Mouse (Mus musculus) ovary, postnatal 14 days (tissue): ENCODE results near the gene Usp6nl.
A peak's percentile ranks its signal among the peaks of the same experiment; 100 is the strongest.

Source experiments
- DNase-seq: peaks from one replicate; pipeline ENCODE4 v3.0.0; 2022; ENCODE audit warnings: low spot score

Usp6nl gene

DNA sequence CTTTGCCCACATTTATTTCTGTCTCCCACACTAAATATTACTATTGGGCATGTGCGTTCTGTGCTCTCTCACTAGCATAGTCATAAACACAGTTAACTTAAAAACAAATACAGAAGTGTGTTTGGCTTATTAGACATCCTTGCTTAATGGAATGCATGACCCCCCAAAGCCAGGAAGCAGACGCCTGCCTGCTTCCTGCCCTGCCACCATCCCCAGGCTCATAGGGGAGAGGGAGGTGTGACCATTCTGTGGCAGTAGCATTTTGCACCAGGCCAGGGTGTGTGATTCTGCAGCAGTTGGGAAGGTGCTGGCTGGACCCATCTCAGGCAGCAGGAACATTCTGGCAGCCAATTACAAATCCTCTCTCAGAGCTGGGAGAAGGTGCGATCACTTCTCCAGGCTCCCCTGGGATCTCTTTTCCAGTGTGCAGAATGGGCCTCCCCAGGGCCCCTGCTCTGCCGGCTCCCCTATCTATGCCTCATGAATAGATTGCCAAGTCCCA is 148.7 kb downstream of the Usp6nl start:
- DNase-seq, result no peak

DNA sequence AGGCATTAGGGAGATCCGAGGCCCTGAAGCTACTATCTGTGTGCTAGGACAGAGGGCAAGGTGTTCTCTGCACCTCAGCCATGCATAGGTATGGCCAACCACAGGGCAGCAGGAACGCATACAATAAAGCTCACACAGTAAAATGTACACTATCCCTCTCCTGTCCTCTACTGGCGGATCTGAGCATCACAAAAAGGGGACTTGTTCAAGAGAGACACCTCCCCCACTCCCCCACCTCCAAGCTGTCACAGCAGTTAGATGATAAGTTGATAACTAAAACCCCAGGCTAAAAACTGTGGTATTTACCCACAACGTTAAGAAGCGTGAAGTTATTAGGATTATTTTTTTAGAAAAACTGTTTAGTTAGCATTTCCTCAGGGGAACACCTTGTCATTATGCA is 151.4 kb downstream of the Usp6nl start:
- DNase-seq, result no peak

DNA sequence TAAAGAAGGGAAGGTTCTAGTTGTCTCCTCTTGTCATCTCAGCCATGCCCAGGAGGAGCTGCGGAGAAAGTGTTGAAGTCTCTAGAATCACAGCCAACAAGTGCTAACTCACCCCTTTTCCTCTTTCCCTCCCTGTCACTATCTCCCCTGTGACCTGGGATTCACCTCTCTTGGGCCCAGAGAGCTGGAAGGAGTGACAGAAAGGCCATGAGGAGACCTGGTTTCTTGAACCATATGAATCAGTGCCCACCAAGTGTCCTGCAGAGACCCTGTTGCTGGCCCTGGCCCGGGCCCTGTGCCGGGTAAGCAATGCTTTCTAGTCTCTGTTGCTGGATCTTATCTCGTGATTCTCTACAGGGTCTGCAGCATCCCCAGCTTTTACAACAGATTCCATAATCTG is 155.4 kb downstream of the Usp6nl start:
- DNase-seq, result no peak

DNA sequence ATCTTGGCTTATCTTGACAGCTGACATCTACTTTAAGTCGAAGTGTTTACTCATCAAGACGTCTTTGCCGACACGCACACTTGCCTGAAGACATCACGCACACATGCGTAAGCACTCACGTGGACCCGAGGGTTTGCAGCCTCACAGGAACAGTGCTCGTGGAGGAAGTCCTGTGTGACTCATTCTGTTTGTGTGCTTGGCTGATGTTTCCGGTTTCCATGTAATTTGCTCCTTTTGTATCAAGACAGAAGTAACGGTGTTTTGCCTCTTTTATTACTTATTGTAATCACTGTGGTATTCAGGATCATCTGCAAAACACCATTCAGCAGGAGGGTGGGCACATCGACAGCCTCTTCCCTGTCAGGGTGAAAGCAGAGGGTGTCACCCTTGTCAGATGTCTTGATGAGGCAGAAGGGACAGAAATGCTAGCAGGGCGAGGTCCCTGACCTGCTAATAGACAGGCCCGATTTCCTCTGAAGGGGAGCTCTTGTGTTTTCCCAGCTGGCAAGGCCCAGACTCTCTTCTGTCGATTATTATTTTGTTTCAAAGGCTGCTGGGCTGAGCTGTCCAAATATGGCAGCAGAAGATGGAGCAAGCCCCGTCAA is 156.0 kb downstream of the Usp6nl start:
- no peak for DNase-seq

DNA sequence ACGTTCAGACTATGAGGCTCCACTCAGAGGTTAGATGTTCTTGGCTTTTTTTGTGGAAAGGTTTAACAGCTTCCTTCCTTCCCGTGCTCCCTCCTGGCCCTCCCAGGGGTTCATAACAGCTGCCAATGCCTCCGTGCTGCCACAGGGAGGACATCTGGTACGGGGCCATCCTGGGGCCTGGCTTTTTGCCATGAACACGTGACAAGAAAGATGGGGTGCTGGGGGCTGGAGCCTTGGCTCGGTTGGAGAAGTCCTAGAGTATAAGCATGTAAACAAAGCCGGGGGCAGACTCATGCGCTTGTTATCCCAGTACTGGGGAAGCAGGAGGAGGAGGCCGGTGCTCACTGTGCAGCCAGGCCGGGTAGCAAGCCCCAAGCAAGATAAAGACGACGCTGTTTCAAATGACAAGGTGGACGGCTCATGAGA is 156.5 kb downstream of the Usp6nl start:
- DNase-seq, result peak; percentile 28

DNA sequence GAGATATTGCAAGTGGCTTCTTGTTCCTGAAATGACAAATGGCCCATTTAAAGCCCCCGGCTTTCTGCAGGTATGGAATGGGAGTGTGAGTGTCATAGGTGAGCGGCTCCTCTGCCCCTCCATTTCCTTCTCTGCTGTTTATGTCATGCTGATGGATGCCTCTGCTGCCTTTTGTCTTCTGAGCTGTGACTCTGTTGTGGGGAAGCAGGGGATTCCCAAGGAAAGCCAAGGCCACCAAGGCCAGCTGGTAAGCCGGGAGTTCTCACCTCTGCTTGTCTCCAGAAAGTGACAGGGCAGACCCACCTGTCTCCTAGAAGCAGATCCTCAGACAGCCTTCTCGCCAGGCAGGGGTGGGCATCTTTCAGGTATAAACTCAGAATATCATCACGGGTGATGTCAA is 157.2 kb downstream of the Usp6nl start:
- no peak for DNase-seq

DNA sequence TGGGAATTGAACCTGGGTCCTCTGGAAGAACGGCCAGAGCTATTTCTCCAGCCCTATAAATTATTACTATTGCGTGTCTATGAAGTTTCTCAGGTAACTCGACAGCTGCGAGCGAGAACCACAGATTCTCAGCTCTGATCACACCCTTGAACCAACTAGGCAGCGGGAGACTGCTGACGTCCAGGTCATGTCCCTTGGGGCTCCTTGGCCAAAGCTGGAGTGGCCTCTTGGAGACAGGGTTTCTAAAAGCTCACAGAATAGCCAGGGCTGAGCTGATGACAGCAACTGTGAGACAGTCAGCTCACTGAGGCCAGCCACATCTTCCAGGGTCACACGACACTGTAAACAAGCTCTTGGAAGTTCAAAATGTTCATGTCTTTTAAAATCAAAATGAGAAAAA is 159.5 kb downstream of the Usp6nl start:
- DNase-seq, result no peak

DNA sequence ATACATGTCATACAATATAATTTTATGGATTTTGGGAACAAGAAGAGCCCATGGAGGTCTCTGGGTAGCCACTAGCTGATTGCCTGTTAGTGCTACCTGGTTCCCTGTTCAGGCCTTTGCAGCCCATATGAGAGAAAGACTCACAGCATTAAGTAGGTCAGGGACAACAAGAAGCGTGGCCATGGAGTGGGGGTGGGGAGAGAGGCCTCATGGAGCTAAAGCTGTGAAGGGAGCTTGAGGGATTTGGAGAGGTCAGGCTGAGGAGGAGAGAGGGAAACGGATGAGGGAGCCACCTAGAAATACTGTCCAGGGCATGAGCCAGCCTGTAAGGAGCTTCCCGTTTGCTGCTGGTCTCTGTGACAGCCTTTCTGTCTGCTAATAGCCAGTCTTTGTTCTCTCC is 159.9 kb downstream of the Usp6nl start:
- DNase-seq, result no peak

DNA sequence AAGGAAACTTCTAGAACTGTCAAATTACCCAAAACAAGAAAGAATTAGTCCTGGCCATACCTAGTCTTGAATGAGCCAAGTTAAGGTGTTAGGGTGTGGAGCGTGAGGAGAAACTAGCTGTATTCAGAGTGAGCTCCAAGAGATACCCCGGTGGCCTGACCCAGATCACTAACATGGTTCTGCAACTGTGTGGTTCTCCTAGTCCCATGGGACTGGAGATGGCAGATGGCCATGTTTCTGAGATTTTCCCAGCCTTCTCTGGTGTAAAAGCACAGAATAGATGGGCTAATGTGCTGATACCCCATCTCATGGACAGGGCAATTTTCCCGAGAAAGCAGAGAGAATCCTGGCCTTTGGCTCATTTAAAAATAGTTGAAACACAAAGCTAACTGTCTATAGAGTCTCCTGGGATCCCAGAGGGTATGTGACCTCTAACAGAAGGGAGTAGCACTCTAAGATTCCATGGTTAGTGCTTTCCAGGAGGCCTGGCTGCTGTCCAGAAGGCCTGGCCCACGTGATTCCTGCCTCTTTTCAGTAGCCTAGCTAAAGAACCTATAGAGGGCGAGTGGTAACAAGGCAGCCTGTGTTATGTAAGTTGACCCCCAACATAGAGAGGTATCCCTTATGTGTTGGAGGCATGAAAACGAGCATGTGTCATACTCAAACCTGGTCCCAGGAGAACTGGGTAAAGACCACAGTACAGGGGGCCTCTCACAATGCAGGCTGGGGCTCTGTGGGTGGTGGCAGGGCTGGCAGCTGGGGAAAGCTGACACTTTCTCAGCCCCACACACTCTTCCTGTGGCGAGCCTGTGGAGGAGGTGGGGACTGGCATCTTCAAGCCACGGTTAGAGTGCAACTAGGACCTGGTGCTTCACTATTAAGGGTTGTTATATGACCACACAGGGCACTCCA is 160.9 kb downstream of the Usp6nl start:
- DNase-seq, result no peak

DNA sequence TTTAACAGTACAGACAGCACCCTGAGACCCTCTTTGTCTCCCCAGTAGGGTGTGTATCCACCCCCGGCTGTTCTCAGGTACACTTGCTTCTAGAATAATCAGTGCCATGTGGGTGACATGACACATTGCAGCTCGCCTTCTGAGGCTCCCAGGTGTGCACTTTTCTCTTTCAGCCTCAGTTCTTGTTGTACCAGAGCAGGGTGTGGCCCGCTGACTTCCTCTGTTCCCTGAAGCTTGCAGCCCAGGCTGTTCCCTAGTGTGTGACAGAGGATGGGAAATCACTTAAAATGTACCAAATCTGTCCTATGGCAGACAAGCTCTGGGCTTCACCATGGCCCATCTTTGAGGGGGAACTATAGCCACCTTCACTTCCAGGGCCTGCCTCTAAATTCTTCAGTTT is 161.7 kb downstream of the Usp6nl start:
- DNase-seq, result no peak

DNA sequence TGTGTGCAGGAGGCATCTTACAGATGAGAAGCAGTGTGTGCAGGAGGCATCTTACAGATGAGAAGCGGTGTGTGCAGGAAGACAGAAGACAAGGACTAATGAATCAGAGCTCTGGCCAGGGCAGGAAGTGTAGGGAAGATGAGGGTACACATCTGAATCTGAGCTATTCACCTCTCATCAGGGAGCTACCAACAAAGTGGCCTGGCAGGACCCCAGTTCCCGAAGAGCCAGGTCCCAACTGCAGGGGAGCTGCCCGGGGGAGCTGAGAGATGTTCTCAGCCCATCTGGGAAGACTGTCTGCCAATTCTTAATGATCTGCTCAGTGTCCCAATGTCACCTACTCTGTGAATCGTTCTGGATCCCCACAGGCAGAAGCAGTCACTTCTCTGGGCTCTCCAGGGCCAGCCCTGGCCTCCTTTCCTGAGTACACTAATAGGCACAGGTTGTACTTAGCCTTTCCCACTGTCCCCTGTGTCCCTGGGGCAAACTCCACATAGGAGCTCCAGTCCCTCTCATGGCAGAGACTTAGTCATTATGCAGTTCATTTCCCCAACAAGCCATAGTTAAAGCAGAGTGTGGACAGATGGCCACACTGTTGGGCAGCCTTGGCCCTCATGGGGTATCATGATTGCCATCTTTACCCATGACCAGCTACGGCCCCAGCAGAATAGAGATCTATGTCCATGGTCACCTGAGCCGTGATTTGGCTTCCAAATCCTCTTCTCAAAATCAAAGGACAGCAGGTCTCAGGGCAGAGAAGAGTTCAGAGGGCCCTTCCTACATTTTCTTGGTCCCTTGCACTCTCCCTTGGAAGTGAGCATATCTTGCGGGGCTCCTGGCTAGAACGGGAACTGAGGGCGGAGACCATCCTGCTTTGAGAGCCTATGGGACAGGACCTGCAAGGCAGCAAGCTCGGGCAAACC is 165.4 kb downstream of the Usp6nl start:
- DNase-seq, result no peak

DNA sequence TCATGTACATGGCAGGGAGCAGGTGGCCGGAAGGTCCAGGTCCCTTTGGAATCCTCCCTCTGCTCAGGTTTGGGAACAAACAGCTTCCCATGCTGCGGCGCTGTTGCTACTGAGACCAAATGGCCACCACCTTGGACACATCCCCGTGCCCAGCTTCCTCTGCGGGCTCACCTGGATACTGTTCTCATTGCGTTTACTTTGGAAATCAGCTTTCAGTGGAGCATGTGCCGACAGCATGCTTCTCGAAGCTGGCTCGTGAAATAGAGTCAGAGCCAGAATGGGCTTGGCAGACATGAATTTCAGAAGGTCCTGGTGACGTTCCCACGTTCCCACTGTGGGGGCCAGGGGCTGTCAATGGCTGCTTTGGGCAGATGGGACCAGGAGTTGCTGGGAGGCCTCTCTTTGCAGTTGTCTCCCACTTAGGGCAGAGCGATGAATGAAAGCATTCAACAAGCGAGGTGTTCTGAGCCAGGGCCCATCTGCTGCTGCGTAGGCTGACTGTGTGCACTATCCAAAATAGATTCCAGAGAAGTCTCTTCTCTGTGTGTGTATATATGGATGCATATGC is 166.1 kb downstream of the Usp6nl start:
- no peak for DNase-seq

DNA sequence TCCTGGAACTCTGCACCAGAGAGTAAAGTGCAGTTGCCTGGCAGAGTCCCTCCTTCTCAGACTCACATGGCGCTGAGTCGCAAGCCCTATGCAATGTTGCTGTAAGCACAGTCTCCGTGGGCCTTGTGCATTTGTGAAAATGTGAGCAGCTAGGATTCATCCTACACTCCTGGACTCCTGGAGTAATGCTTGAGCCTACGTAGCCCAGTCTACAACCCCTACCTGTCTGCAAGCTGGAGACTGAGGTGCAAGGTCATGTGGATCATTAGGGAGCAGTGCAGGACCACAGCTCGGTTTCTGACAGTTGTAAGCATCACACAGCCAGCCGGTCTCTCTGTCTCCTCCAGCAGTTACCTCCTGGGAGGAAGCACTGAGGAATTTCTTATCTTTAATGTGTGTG is 167.6 kb downstream of the Usp6nl start:
- no peak for DNase-seq

DNA sequence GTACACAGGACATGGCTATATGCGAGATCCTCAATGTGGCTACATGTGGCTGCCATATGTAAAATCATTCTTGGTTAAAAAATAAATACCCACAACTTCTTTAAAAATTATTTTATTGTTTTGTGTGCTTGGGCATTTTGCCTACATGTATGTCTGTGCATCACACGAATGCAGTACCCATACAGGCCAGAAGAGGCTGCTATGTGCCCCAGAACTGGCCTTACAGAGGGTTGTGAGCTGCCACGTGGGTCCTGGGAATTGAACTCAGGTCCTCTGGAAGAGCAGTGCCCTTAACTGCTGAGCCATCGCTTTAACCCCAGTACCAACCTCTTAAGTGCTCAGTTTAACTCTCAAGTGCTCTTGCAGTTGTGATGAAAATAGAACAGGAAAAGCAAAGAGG is 168.4 kb downstream of the Usp6nl start:
- no peak for DNase-seq

DNA sequence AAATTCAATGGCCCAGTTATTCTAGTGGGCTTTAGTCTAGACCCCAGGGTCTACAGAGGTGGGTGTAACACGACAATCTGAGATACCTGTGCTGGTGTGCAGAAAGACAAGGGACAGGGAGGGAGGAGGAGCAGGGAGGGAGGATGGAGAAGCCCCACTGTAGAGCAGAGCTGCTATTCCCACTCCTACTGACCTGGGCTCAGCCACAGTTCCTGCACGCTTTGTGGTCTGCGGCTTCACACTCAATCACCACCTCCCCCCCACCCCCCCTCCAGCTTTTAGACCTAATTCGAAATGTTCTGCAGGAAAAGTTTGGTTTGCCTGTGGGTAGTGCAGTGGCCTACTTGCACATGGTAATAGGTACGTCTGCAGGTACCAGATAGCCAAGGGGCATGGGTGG is 171.4 kb downstream of the Usp6nl start:
- no peak for DNase-seq
